Mouse (Mus musculus) small intestine, adult 2 months (tissue): Measurements from ENCODE around the gene Recql.

Experiments
- CTCF ChIP-seq: fragments of 200-500 bp; IDR thresholded peaks from 2 replicates; pipeline ENCODE4 v1.5.1; 2012; ENCODE audit warnings: low read depth, mild to moderate bottlenecking, control low read depth, inconsistent platforms, low read length, moderate library complexity, mixed read lengths; ENCODE audit not compliant: insufficient replicate concordance, insufficient read length; ENCODE audit errors: extremely low read depth
- POLR2A ChIP-seq: fragments of 200-500 bp; IDR thresholded peaks from 2 replicates; pipeline ENCODE4 v1.6.1; 2012; ENCODE audit warnings: low read depth, mild to moderate bottlenecking, control low read depth, inconsistent platforms, low read length, moderate library complexity

DNA sequence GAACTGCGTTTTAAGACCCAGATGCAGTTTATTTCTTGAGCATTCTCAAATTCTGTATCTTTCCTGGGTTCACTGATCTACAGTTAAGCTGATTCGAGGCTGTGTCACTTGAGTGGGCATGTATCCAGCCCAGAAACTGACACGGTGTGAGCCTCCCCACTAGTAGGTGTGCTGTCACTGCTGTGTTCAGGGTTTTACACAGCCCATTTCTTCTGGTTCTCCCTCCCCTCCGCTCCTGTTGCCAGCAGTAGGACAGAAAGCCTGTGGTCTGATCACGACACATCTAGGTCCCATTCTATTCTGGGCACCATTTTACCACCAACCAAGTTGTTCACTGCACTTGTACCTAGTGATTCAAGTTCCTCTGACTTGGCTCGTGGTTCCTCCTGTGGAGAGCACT is 8.9 kb upstream of the Recql start:
- TF ChIP-seq POLR2A (no peak), CTCF (no peak)
